Mouse (Mus musculus) megakaryocyte progenitor cell, adult 5-6 weeks (primary cell): ENCODE data around the gene Narfl. TPM values are rescaled to one million over a fixed set of nuclear protein-coding genes. Genes with fewer than 3 reads are reported as not detected.
A peak's percentile ranks its signal among the peaks of the same experiment; 100 is the strongest.
"Not testable (repeated sequence)": the region's sequence is repeated elsewhere in the genome, so short reads cannot be mapped to it uniquely, and the experiment has no call there.

ENCODE experiments used
- ATAC-seq: replicated peaks from 2 replicates; pipeline ENCODE4 v1.8.0; 2016; ENCODE audit warnings: mild to moderate bottlenecking, moderate TSS enrichment, inconsistent platforms; ENCODE audit not compliant: poor library complexity
- total RNA-seq, 2 experiments: library from RNA; stranded (forward) in 1 of 2; stranded (reverse) in 1 of 2; fragments of 157-497, 149-512 nt in 1 of 2; fragments of 200-1000 nt in 1 of 2; gene quantifications; 2 replicates each; pipeline versions ENCODE4 v1.2.3 to v1.2.4; 2015 to 2017

The Narfl gene
- total RNA-seq, 2 experiments from 2014 or later, result 16.2 to 31.5 TPM

DNA sequence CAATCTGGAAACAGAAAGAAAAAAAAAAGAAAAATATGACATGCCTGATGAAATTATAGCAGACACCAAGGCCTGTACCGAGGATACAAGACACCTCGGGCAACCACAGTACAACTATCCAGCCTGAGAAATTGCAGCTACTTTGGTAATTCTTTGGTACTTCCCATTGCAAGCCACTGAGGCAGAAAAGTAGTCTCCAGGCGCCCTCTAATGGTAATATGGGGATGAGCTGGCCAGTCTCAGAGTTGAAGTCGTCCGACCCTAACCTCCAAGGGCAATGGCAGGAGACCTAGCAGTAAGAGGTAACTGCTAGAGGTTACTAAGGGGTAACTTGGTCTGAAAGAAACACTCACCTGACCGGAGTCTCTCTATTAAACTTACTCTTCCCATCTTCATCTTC is 27.5 kb downstream of the Narfl start:
- ATAC-seq, result peak; percentile 82

DNA sequence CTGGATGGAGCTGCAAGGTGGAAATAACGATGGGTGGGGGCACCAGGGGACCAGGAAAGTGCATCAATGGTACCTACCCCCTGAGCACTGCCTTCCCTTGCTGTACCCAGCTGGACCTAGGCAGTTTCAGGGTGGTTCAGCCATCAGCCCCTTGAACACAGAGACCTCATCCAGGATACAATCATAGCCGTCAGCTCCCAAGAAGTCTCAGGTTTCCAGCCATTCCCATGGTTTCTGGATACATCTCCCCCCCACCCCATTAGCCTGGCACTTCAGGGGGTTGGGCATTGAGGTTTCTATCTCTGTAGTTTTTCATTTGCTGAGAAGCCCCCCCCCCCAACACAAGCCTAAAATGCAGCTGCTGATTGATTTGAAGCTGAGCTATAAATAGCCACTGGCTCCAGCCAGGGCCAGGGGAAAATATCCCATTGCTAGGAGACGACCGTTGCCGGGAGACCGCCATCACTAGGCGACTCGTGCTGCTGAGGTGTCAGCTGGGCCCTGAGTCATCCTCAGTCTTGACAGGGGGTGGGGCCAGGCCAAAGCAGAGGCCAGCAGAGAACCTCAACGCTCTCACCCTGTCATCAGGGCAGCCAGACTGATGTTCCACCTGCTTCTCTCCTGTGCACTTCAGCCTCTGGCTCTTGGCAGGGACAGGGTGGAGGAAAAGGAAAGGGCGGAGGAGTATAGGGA is 29.4 kb downstream of the Narfl start:
- no peak for ATAC-seq

DNA sequence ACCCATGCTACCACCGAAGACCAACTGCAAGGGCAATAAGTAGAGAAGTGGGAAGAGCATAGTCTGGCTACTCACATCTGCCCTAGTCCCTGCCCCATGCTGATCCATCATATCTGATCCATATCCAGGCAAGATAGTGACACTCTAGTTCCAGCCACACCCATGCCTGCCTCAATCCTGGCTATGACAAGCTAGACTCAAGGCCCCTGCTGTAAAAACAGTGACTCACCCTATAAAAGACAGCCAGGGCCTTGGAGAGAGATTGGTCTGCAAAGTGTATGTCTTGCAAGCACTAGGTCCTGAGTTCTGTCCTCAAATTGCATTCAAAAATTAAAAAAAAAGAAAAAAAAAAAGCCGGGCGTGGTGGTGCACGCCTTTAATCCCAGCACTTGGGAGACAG is 32.9 kb downstream of the Narfl start:
- ATAC-seq, result no peak

DNA sequence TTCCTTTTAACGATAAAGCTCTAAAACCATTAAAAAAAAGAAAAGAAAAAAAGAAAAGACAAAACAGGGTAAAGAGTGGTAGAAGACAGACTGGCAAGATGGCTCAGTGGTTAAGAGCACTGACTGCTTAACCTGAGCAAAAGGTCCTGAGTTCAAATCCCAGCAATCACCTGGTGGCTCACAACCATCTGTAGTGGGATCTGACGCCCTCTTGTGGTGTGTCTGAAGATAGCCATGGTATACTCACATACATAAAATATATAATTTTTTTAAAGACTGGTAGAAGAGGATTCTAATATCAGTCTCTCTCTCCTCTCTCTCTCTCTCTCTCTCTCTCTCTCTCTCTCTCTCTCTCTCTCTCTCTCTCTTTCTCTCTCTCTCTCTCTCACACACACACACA is 33.9 kb downstream of the Narfl start:
- not testable (repeated sequence) for ATAC-seq

DNA sequence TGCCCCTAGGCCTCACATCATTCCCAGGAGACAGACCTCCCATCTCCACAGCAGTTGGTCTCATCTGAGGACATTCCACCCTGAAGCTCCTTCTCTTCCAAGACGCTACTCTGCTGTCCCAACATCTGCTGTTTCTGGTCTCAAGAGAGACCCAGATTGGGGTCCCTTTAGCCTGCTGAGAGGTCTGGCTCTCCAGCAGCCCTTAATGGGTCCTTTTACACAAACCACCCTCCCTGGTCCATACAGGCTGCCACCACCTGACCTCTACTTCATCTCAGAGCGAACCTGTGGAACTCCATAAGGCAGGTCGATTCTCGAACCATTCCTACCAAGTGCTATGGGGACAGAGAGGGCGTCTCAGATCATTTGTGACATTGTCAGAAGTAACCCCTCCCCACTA is 34.5 kb downstream of the Narfl start:
- no peak for ATAC-seq

DNA sequence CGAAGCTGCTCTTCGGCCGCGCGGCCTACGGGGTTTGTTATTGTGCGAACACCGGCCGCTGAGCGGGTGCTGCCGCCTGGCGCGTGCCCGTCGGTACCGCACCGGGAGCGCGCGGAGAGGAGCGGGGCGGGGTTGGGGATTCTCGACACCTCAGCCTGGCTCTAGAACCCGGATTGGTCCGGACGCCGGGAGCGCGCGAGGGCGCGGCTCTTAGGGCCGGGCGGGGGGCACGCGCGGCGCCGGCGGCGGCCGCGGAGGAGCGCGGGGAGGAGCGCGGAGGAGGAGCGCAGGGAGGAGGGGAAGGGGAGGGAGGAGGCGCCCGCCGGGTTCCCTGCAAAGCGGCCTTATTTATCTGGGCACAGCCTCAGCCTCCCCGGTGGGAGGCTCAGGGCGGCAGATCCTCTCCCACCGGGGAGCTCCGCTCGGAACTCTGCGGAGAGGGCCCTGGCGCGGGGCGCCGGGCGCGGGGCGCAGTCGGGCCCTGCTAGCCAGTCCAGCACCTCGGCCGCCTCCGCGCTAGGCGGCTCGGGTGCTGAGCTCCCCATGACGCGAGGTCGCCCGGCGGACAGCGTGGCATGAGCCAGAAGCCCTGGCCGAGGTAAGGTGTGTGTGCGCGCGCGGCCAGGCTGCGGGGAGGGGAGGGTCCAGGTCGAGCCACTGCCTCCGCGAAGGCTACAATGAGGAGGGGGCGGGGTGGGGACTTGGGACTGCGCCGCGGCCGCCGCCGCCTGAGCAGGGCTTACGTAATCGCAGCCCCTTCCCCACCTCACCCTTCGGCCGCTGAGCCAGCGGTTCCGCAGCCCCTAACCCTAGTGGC is 35.4 kb downstream of the Narfl start, which contains the start of gene Fbxl16:
Gene Fbxl16 (plus strand): TSS at position 297 of the 817 bp plus-strand sequence.
- 0 out of 2 replicates have a peak, but pooled peaks have one; percentile 23 for ATAC-seq

DNA sequence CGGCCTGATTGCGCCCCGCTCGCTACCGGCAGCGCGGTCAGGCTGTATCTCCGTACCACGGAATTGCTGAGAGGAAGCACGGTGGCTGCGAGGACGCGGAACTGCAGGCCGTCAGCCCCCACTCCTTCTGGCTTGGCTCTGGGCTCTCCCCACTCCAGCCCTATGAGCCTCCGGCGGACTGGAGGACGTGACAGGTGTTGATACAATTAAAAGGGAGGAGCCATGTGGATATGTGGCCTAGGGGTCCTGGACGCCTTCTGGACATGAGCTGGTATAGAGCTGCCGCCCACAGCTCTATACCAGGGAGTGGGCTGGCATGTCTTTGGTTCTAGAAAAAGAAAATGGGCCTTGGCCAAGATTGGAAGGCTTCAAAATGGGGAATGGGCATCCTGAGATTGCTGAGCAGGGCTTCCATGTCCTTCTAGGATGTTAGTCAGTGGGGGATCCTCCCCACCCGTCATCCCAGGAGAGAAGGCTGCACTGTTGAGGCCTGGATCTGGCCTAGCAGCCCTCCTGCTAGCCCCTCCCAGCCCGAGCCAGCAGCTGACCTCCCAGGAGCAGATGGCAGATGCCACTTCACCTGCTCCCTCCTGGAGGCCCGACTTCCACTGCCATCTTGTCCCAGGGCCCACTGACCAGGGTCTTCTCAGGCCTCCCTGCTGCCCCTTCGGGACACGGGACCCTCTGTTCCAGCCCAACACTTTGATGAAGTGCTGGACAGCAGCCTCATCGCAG is 36.2 kb downstream of the Narfl start:
- no peak for ATAC-seq

DNA sequence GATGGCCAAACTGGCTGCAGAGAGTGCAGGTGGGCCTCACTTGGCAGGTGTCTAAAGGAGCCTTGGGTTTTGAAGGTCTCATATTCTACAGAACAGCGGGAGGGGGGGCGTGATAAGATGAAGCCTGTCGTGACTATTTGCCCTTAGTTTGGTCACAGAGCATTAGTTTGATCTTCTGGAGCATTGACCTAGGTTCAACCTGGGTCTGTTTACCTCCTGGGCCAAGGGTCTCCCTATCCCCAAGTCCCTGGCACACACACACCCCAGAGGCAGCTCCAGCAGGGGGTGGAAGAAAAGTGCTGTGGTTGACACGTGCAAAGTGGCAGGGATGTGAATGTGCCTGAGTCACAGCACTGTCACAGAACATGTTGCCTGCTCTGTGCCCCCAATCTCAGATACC is 37.3 kb downstream of the Narfl start:
- ATAC-seq, result no peak

DNA sequence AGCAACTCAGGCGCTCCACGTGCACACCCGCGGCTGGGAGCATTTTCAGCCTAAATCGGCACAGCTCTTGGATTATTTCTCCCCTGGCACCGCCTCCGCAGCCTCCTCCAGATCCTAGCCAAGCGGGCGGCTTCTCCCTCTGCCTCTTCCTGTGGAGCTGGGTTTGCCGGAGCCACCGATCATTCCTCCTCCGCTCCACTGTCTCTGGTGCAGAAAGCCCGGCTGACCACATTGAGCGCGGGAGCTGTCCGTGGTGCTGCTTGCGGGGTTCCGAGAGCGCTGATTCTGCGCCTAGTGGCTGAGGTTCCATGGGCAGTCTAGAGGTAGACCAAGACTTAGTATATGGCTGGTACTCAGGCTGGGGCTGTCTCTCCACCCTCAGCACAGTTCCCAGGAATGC is 39.9 kb downstream of the Narfl start:
- ATAC-seq, result peak; percentile 95

DNA sequence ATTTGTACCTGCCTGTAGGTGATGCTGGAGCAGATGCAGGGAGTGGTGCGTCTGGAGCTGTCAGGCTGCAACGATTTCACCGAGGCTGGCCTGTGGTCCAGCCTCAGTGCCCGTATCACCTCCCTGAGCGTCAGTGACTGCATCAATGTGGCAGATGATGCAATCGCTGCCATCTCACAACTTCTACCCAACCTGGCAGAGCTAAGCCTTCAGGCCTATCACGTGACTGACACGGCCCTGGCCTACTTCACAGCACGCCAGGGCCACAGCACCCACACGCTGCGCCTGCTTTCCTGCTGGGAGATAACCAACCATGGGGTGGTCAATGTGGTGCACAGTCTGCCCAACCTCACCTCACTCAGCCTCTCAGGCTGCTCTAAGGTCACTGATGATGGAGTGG is 44.1 kb downstream of the Narfl start:
- ATAC-seq, result no peak

DNA sequence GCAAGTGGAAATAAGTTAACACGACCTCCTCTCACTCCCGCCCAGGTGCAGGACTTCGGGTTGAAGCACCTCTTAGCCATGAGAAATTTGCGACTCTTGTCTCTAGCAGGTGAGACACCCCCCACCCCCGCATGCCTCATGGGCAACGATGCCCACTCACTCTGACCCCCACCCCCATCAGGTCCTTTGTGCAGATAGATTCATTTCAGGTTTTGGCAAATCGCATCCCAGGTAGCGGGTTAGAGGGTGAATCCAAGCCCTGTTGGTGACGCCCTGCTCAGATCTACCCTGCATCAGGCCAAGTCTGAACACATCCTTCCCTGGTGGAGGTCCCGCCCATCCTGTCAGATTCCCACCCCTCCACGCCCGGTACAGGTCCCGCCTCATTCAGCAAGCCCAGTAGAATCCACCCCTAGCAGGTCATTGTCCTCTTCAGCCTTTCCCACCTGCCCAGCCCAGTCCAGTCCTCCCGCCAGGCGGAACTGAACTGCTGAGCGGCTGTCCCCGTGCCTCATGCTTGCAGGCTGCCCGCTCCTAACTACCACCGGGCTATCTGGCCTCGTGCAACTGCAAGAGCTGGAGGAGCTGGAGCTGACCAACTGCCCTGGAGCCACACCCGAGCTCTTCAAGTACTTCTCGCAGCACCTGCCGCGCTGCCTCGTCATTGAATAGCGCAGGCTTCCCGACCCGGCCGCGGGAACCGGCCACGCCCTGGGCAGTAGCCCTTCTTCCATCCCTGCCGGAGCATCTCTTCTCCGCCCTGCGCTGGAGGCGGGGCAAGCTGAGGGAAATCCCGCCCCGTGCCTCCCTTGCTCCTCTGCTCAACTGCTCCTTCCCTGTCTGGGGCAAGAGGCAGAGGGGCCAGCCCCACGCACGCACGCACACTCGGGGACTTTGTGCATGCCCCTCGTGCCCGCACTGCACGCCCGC is 45.5 kb downstream of the Narfl start:
- ATAC-seq, result peak; percentile 54

DNA sequence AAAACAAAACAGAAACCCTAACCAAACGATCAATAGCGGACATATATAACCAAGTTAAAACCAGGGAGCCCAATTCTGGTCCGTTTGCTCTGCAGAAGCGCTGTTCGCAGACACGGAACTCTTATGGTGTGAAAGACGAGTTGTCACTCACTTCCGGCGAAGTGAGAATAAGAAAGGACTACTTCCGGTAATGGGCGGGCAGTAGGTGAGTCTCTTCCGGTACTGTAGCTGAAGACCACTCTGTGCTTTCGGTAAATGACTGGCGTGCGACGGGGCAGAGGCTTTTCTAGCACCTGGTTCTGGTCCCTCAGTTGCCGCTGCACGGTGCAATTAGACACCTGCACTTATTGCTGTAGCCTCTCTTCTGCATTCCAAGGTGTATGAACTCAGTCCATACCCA is 49.9 kb downstream of the Narfl start, which contains the start of gene Wdr24:
Gene Wdr24 (plus strand): TSS at position 176 of the 400 bp plus-strand sequence.
- peak; percentile 90 for ATAC-seq

DNA sequence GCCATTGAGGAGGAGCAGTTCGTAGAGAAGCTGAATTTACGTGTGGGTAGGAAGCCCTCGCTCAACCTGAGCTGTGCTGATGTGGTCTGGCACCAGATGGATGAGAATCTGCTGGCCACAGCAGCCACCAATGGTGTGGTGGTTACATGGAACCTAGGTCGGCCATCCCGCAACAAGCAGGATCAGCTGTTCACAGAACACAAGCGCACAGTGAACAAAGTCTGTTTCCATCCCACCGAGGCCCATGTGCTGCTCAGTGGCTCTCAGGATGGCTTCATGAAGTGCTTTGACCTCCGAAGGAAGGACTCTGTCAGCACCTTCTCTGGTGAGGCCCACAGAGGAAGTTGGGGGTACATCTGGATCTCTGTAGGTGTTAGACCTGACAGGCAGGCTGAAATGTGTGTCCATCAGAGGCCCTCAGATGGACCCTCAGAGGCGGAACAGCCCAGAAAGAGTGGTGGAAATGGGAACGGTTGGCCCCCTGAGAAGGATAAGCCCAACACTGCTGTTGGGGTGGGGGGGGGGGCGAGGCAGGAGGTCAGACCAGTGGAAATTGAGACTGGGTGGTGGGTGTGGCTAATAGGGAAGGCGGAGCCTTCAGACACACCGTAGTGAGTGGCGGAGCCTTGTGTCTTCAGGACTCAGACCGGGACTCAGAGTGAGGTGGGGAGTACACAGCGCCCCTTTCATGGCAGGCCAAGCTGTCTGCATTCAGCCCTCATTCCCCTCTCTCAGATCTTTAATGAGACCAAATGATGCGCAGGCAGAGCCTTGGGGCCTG is 51.0 kb downstream of the Narfl start:
- no peak for ATAC-seq

DNA sequence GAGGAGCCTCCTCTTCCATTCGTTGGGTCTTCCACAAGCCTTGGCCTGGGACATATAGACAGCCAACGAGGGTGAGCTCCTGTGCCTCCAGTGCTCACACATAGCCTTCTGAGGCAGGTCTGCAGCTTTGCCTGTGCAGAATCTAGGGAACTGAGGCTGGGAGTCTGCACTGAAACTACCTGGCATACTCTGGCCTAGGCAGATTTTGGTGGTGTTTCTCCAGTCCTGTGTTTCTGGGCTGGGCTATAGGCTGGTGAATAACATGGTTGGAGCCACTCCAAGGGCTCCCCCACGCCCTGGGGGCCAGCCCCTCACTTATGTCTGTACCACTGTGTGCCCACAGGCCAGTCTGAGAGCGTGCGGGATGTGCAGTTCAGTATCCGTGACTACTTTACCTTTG is 51.7 kb downstream of the Narfl start:
- ATAC-seq, result no peak

DNA sequence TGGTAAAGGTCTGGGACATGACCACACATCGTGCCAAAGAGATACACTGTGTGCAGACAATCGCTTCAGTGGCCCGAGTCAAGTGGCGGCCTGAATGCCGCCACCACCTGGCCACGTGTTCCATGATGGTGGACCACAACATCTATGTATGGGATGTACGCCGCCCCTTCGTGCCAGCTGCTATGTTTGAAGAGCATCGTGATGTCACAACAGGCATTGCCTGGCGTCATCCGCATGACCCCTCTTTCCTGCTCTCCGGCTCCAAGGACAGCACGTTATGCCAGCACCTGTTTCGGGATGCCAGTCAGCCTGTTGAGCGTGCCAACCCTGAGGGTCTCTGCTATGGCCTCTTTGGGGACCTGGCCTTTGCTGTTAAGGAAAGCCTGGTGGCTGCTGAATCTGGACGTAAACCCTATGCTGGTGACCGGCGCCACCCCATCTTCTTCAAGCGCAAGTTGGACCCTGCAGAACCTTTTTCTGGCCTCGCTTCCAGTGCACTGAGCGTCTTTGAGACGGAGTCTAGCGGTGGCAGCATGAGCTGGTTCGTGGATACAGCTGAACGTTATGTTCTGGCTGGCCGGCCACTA is 52.5 kb downstream of the Narfl start:
- no peak for ATAC-seq

DNA sequence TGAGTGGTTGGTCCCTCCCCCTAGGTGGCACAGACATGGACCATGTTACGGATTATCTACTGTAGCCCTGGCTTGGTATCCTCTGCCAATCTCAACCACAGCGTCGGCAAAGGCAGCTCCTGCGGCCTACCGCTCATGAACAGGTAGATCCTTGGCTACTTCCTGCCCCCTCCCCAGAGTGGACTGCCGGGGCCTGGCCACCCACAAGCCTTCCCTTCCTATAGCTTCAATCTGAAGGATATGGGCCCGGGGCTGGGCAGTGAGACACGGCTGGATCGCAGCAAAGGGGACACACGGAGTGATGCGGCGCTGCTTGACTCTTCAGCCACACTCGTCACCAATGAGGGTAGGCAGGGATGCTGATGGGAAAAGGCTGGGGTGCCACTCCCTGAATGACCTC is 53.4 kb downstream of the Narfl start:
- ATAC-seq, result no peak

DNA sequence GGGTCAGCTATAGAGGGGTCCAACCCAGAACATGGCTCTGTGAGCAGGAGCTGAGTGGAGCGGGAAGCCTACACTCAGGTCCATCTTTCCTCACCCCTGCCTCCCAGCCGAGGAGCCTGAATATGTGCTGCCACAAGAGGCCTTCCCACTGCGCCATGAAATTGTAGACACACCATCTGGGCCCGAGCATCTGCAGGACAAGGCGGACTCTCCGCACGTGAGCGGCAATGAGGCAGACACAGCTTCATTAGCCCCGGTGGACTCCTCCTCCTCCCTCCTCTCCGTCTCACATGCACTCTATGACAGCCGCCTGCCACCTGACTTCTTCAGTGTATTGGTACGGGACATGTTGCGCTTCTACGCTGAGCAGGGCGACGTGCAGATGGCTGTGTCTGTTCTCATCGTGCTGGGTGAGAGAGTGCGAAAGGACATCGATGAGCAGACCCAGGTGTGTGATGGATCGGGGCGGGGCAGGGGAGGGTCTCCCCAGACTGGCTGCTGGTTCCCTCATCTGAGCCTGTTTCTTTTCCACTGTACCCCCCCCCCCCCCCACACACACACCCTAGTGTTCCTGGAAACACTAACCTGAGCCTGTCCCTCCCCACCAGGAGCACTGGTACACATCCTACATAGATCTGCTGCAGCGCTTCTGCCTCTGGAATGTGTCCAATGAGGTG is 54.1 kb downstream of the Narfl start:
- no peak for ATAC-seq

DNA sequence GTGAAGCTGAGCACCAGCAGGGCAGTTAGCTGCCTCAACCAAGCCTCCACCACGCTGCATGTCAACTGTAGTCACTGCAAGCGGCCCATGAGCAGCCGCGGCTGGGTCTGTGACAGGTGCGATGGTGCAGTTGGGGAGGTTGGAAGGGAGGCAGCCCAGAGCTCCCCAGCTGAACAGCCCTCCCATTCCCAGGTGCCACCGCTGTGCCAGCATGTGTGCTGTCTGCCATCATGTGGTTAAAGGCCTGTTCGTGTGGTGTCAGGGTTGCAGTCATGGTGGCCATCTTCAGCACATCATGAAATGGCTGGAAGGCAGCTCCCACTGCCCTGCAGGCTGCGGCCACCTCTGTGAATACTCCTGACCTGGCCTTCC is 54.6 kb downstream of the Narfl start:
- no peak for ATAC-seq
